Mouse (Mus musculus) adrenal gland, postnatal 4 days (tissue): ENCODE measurements around the gene Utp15. TPM values are rescaled to one million over a fixed set of nuclear protein-coding genes. Genes with fewer than 3 reads are reported as not detected.
A peak's percentile ranks its signal among the peaks of the same experiment; 100 is the strongest.

ENCODE experiments used
- DNase-seq, 2 experiments: peaks; one replicate each; pipeline ENCODE4 v3.0.0; 2021 to 2022; ENCODE audit warnings: low spot score in 2 of 2, mixed read lengths in 2 of 2
- total RNA-seq, 2 experiments: library from RNA; stranded (reverse); gene quantifications; 2 replicates each; pipeline ENCODE4 v1.2.3; 2021

Utp15 gene
- total RNA-seq, 2 experiments from 2014 or later, result 26.0 to 29.6 TPM

DNA sequence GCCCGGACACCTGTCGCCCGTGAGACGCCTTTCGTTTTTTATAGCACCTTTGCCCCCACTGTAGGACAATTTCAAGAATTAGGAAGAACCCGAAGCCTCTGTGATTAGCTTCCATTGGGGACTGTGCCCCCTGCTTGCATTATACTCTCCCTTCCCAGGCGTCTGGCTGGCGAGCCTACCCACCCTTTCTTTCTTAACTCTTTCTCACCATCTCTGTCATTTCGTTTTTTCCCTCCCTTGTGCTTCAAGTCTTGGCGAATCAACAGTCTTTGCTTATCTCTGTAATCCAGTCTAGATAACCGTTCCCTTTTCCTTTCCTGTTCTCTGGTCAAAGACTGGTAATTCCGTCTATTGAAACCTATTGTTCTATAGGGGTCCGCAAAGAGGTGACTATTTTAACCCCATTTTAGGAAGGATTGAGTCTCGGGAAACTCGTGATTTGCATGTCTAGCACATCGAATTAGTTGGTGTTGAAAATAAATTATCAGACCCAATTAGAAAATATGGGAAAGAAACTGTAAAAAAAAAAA is 682 bp upstream of the Utp15 start:
- DNase-seq, result no peak

DNA sequence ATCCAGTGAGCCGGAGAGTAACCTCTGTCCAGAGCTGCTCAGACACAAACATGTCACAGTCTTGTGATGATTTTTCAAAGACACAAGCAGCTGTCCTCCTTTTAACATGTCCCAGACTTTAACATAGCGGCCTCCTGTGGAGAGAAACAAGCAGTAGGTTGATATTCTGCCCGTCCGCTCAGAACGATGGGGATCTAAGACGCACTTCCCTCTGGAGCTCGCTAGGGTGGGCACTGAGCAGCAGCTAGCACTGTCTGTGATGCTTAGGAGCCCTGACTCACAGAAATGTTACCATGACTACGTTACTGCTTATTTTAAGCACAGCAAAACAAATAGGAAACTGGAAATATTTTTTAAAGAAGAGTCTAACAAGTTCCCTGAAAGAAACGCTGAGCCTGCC is 7.9 kb downstream of the Utp15 start:
- DNase-seq, result no peak

GRCm38 (mm10) chr13:98249594-98249993 is 13.2 kb downstream of the Utp15 start:
- DNase-seq, result no peak

DNA sequence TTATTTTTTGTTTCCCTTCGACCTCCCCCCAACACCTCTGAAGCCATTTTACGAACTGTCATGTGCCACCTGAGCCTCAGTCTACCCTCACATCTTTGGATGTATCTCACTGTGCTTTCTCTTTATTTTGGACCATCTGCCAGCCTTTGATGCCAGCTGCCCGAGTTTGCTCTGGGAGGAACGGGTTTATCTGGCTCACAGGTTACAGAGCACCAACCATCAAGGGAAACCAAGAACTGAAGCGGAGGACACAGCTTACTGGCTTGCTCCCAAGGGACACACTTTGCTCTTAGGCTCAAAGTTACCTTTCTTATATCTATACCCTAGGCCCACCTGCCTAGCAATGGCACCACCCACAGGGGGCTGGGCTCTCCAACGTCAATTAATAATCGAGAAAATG is 17.5 kb downstream of the Utp15 start:
- DNase-seq, result no peak

DNA sequence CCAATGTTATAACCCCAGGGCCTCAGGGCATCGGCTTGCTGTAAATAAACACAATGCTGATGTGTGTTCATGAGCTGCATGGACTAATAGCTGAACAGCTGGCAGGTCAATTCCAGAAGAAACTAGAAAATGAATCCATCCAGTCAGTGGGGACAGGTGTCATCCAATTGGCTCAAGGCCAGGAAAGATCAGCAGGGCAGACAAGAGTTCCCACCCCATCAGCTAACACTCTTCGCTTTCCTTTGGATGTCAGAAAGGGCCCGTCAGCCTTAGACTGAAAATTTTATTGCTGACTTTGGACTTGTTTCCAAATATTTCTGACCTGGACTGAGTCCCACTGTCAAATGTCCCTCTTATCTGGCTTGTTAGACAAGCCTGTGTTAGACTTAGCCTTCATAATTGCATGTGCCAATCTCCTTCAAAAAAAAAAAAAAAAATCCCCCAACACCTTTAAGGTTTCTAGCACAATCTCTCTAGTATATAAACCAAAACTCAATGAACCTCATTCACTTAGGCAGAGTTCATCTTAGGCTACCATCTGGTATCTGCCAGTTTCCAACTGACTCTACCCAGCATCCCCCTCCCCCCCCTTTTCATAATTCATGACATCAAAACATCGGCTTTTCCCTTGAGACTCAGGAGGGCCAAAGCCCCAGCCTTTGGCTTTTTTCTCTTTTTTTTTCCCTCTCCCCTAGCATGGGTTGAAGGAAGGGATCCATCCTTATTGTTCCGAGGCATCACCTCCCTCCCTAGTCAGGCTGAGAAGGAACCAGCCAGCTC is 18.1 kb downstream of the Utp15 start:
- no peak for DNase-seq

DNA sequence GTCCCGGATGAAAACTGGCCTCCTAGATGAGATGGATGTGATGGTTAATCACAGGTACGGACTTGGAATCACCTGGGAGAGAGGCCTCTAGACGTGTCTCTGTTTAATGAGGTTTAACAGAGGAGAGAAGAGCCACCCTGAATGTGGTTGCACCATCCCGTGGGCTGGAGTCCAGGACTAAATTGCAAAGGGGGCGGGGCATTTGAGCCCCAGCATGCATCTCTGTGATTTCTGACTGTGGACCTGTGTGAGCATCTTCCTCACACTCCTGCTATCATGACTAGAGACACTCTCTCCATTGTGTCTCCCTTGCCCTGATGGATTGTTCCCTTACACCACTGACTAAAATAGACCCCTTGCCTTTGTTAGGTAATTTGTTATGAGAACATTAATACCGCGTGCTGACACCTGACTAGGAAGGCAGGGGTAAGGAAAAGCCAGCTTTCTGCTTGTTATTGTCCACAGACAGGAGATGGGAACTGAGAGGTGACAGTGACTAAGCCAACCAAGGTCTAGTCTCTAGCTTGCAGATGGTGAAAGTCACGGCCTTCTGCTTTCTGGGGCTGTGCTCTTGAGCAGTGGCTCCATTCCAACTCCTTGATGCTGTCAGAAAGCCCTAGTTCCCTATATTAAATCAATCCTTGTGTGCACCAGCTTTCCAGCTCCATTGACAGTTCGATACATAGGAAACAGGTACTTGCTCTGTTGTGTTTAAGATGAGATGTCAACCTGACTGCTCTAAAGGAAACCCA is 21.1 kb downstream of the Utp15 start:
- no peak for DNase-seq

DNA sequence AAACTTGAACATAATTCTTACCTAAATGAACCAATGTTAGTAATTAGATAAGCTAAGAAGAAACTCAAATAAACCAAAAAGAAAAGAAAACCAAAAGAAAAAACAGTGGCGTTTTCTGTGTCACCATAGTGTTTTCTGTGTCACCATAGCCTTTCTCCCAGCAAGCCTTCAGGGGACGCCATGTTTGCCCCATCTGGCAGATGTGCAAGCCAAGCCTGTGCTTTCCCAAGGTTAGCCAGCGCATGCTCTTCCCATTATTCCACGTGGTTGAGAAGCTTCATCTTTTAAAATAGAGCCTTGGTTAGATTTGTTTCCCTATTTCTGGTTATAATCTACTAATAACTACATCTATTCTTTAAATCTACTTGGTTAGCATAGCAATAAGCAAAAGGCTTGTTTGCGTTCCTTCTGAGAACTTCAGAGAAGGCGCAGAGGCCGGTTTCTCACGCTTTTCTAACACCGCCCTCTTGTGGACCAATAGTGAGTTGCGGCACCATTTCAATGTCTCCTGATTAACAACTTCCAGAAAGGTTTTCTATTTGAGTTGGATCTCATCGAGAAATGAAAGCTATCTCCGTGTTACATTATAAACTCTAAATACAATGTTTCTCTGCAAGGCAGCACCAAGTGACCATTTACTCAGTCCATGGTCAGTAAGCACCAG is 22.7 kb downstream of the Utp15 start:
- DNase-seq, result peak in 1 of 2 experiments; percentile 39

DNA sequence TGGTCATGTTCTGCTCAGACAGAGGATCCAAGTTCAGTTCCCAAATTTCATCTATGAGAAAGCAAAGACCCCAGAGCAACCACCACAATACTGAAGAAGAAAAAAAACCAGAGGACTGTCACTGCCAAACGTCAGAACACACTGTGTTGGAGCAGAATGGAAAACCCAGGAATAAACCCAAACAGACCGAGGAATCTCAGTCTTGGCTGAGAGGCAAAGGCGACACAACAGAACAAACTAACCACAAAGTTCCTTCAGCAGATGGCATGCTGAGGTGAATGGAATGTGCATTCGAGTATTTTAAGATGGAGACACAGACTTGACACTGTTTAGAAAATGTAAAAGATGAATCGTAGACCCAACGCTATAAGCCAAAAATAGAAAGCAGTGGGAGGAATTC is 27.4 kb downstream of the Utp15 start:
- DNase-seq, result no peak

DNA sequence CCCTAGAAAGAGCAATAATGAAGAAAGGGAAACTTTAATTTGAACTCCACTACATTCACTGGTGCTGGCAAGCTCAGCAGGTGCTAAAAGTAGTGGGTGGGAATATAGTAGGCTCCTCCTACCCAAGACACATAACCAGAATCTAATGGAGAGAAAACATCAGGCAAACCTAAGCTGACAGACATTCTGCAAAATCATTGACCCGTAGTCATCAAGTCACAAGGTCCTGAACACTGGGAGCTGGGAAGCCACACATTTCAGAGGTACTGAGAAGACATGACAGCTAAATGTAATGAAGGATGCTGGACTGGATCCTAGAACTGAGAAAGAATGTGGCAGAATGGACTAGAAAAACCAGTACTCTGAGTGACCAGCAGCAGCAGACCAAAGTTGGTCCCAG is 32.3 kb downstream of the Utp15 start:
- DNase-seq, result no peak

- no peak for DNase-seq
Observed at GRCm38 (mm10) chr13:98226225-98226624, 36.6 kb downstream of the Utp15 start.

DNA sequence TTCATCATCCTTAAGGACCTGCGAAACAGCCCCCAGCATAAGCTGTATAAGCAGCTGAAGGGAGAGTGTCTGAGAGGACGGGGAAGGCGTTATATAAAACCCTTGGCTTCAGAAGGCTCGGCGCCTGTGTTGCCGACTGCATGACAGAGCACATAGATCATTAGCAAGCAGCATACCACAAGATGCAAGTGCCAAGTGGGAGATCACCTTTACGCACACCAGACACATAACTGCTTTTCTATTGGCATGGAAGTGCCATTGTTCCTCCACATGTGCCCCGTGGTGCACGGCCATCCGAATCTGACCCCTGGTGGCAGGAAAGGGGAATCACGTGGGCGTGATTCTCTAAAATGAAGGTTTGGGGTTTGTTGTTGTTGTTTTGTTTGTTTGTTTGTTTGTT is 40.0 kb downstream of the Utp15 start:
- DNase-seq, result no peak

GRCm38 (mm10) chr13:98210137-98210536 is 52.7 kb downstream of the Utp15 start:
- no peak for DNase-seq

DNA sequence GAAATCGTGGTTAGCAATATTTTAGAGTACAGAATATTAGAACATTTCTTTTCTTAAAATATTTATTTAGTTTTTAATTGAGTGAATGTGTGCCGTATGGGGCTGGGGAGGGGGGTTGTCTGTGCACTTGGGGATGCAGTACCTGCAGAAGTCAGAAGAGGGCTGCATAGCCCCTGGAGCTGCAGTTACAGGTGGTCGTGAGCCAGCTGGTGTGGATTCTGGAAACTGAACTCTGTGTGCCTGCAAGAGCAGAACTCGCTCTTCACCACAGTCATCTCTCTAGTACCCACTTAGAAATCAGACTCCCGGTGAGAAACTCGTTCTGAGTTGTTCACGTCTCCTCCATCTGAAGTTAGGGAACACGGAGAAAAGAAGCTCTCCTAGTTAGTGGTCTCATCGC is 54.0 kb downstream of the Utp15 start:
- DNase-seq, result no peak

DNA sequence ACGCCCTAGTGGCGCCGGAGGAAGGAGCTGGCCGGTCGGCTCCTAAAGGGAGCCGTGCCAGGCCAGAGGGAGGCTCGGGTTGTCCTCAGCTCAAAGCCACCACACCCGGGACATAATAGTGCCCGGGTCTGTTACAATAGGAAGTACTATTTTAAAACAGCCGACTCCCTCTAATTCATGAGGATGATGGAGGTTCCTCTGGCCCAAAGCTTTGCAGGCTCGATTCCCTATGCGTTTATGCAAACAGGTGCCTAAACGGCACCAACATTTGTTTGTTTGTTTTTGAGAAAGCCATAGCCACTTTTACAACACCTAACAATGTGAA is 56.3 kb downstream of the Utp15 start:
- no peak for DNase-seq

- peak; percentile 38 to 53 for DNase-seq
Observed at GRCm38 (mm10) chr13:98205771-98206545, 56.9 kb downstream of the Utp15 start, which contains the start of gene Arhgef28. TSS of gene Arhgef28 (minus strand) at chr13:98206439.

DNA sequence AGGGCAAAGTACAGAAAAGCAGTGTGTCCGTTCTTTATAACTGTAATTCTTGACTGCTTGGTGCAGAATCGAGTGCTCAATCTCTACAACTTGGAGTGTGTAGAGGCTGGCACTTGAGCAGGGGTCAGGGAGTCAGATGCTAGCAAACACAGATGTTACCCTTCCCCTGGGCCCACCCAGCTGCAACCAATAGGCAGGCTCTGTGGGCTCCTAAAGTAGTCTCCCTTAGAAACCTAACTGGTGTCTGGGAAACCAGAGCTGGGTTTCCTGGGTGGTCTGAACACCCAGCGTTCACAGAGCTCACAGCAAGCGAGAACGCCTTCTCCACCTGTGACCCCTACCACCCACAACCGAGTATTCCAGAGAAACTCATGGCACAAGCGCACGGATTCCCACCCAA is 57.7 kb downstream of the Utp15 start:
- DNase-seq, result no peak

- DNase-seq, result no peak
Observed at GRCm38 (mm10) chr13:98204371-98204770, 58.5 kb downstream of the Utp15 start.

GRCm38 (mm10) chr13:98201436-98201835 is 61.4 kb downstream of the Utp15 start:
- no peak for DNase-seq
